Mouse (Mus musculus): Measurements from ENCODE around the gene Ppm1b. TPM values are rescaled to one million over a fixed set of nuclear protein-coding genes. Genes with fewer than 3 reads are reported as not detected.

The Ppm1b gene
- polyA plus RNA-seq, 1 experiment from 2014 or later: 51.5 TPM

- no peak for ATAC-seq
- Histone ChIP-seq H3K27me3 (replicated peaks; ENCODE audit: insufficient read depth, low read length) (no peaks in the 10 kb centered on the region), H3K9me3 (ENCODE audit: low read length) (no peaks in the 10 kb centered on the region), H3K4me1 (ENCODE audit: insufficient read depth, low read depth, low read length) (no peaks in the 10 kb centered on the region), H3K36me3 (ENCODE audit: insufficient read depth, low read length) (no peaks in the 10 kb centered on the region), H3K4me2 (replicated peaks; ENCODE audit: low read depth, low read length) (no peak overlapping the region), H3K9ac (replicated peaks; ENCODE audit: low read depth) (no peak overlapping the region), H3K4me3 (ENCODE audit: low read depth, low read length) (no peak overlapping the region), H3K27ac (ENCODE audit: low read length) (no peak overlapping the region)
- no peak for DNase-seq (ENCODE audit: low spot score)
- 85% methylated on average over 10 of the region's 10 CpGs for WGBS
- TF ChIP-seq CTCF (IDR thresholded peaks at IDR 0.05) (no peak), EP300 (IDR thresholded peaks at IDR 0.05) (no peak)
Observed at GRCm38 (mm10) chr17:85028797-85029196, 72.3 kb downstream of the Ppm1b start.

DNA sequence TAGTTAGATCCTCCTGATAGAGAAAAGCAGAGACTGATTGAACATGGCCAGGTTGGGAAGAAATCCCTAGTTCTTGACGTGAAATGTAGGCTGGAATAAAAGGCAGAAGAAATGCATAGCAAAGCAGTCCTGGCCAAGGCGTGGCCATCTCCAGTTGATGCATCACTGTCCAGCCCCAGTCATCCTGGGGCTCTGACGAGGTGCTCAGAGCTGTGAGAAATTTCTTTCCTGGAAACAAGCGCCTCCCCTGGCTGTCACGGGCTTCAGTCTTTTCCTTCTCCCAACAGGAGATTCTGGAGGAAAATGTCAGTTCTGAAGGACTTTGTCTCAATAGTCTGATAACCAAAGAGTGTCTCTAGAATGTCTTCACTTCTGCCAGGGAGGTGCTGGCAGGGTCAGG, 74.1 kb downstream of the Ppm1b start:
- Histone ChIP-seq H3K27ac (ENCODE audit: low read length) (no peak overlapping the region), H3K4me1 (ENCODE audit: insufficient read depth, low read depth, low read length) (no peaks in the 10 kb centered on the region), H3K36me3 (ENCODE audit: insufficient read depth, low read length) (no peaks in the 10 kb centered on the region), H3K9me3 (ENCODE audit: low read length) (no peaks in the 10 kb centered on the region), H3K9ac (replicated peaks; ENCODE audit: low read depth) (no peak overlapping the region), H3K4me3 (ENCODE audit: low read depth, low read length) (no peak overlapping the region), H3K4me2 (replicated peaks; ENCODE audit: low read depth, low read length) (no peak overlapping the region), H3K27me3 (replicated peaks; ENCODE audit: insufficient read depth, low read length) (no peaks in the 10 kb centered on the region)
- WGBS: 57% methylated on average over 5 of the region's 5 CpGs
- TF ChIP-seq EP300 (IDR thresholded peaks at IDR 0.05) (no peak), CTCF (IDR thresholded peaks at IDR 0.05) (no peak)
- DNase-seq (ENCODE audit: low spot score) (no peak), ATAC-seq (no peak)

DNA sequence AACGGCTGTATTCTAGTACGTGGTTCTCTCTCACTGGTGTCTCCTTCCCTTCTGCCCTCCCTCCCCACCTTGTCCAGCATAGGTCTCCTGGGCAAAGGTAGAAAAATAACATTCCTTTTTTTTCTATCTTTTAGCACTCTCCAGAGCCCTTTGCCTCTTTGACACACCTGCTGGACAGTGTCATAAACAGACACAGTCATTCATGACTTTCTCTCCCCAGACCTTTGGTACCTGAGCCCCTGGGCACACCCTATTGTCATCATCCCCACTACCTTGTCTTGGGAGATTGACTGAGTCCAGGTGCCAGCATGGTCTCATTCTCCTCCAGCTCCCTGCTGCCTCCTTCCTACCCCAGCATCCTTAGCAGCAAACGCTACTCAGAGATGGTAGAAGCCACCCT, 76.5 kb downstream of the Ppm1b start:
- no peaks in the 10 kb centered on the region for H3K9me3 ChIP-seq (ENCODE audit: low read length)
- H3K4me2 ChIP-seq (replicated peaks; ENCODE audit: low read depth, low read length): no peak overlapping the region
- ATAC-seq: no peak
- no peaks in the 10 kb centered on the region for H3K36me3 ChIP-seq (ENCODE audit: insufficient read depth, low read length)
- no peak overlapping the region for H3K4me3 ChIP-seq (ENCODE audit: low read depth, low read length)
- no peak overlapping the region for H3K27ac ChIP-seq (ENCODE audit: low read length)
- no peak for DNase-seq (ENCODE audit: low spot score)
- H3K9ac ChIP-seq (replicated peaks; ENCODE audit: low read depth): no peak overlapping the region
- TF ChIP-seq CTCF (IDR thresholded peaks at IDR 0.05): no peak
- no peak for TF ChIP-seq EP300 (IDR thresholded peaks at IDR 0.05)
- no peaks in the 10 kb centered on the region for H3K4me1 ChIP-seq (ENCODE audit: insufficient read depth, low read depth, low read length)
- WGBS: 71% methylated on average over 3 of the region's 3 CpGs
- no peaks in the 10 kb centered on the region for H3K27me3 ChIP-seq (replicated peaks; ENCODE audit: insufficient read depth, low read length)

- TF ChIP-seq CTCF (IDR thresholded peaks at IDR 0.05): no peak
- no peak for TF ChIP-seq EP300 (IDR thresholded peaks at IDR 0.05)
- H3K4me1 ChIP-seq (ENCODE audit: insufficient read depth, low read depth, low read length): no peaks in the 10 kb centered on the region
- no peak overlapping the region for H3K4me3 ChIP-seq (ENCODE audit: low read depth, low read length)
- H3K9ac ChIP-seq (replicated peaks; ENCODE audit: low read depth): no peak overlapping the region
- no peak overlapping the region for H3K4me2 ChIP-seq (replicated peaks; ENCODE audit: low read depth, low read length)
- no peaks in the 10 kb centered on the region for H3K27me3 ChIP-seq (replicated peaks; ENCODE audit: insufficient read depth, low read length)
- no peaks in the 10 kb centered on the region for H3K9me3 ChIP-seq (ENCODE audit: low read length)
- ATAC-seq (peak; percentile 44; the same call in 1 of the 2 replicates), DNase-seq (ENCODE audit: low spot score) (no peak)
- no peak overlapping the region for H3K27ac ChIP-seq (ENCODE audit: low read length)
- H3K36me3 ChIP-seq (ENCODE audit: insufficient read depth, low read length): no peaks in the 10 kb centered on the region
- WGBS: 35% methylated on average over 11 of the region's 11 CpGs
Observed at GRCm38 (mm10) chr17:85034068-85034467, 77.5 kb downstream of the Ppm1b start.

DNA sequence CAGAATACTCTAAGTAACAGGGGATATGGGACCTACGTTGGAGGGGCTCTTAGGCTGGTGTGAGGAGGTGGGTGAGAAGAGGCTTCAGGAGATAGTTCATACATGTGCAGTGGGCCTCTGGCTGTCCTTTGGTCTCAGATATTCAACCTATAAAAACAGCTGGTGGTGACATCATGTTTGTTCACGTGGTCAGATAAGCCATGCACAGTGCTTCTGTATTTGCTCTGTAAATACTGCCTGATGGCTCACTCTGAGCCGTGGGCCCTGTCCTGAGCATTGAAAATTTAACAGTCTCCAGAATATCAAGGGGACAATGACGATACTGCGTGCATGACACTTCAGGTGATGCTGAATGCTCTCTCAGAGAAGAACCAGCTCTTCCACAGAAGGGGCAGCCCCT, 81.3 kb downstream of the Ppm1b start:
- no peaks in the 10 kb centered on the region for H3K36me3 ChIP-seq (ENCODE audit: insufficient read depth, low read length)
- no peak overlapping the region for H3K27ac ChIP-seq (ENCODE audit: low read length)
- no peak for DNase-seq (ENCODE audit: low spot score)
- 61% methylated on average over 5 of the region's 5 CpGs for WGBS
- no peak overlapping the region for H3K9ac ChIP-seq (replicated peaks; ENCODE audit: low read depth)
- H3K9me3 ChIP-seq (ENCODE audit: low read length): no peaks in the 10 kb centered on the region
- no peak for ATAC-seq
- H3K4me2 ChIP-seq (replicated peaks; ENCODE audit: low read depth, low read length): no peak overlapping the region
- TF ChIP-seq EP300 (IDR thresholded peaks at IDR 0.05) (no peak), CTCF (IDR thresholded peaks at IDR 0.05) (no peak)
- no peak overlapping the region for H3K4me3 ChIP-seq (ENCODE audit: low read depth, low read length)
- H3K4me1 ChIP-seq (ENCODE audit: insufficient read depth, low read depth, low read length): no peaks in the 10 kb centered on the region
- no peaks in the 10 kb centered on the region for H3K27me3 ChIP-seq (replicated peaks; ENCODE audit: insufficient read depth, low read length)

- no peak for DNase-seq (ENCODE audit: low spot score)
- Histone ChIP-seq H3K27me3 (replicated peaks; ENCODE audit: insufficient read depth, low read length) (no peaks in the 10 kb centered on the region), H3K4me3 (ENCODE audit: low read depth, low read length) (no peak overlapping the region), H3K9ac (replicated peaks; ENCODE audit: low read depth) (no peak overlapping the region), H3K36me3 (ENCODE audit: insufficient read depth, low read length) (no peaks in the 10 kb centered on the region), H3K27ac (ENCODE audit: low read length) (no peak overlapping the region), H3K4me1 (ENCODE audit: insufficient read depth, low read depth, low read length) (no peaks in the 10 kb centered on the region), H3K9me3 (ENCODE audit: low read length) (no peaks in the 10 kb centered on the region), H3K4me2 (replicated peaks; ENCODE audit: low read depth, low read length) (no peak overlapping the region)
- WGBS: 79% methylated on average over 4 of the region's 4 CpGs
- TF ChIP-seq EP300 (IDR thresholded peaks at IDR 0.05) (no peak), CTCF (IDR thresholded peaks at IDR 0.05) (no peak)
- ATAC-seq: no peak
Observed at GRCm38 (mm10) chr17:85038311-85038710, 81.8 kb downstream of the Ppm1b start.

GRCm38 (mm10) chr17:85038761-85039160, 82.2 kb downstream of the Ppm1b start:
- ATAC-seq (no peak), DNase-seq (ENCODE audit: low spot score) (no peak)
- Histone ChIP-seq H3K9me3 (ENCODE audit: low read length) (no peaks in the 10 kb centered on the region), H3K27me3 (replicated peaks; ENCODE audit: insufficient read depth, low read length) (no peaks in the 10 kb centered on the region), H3K4me1 (ENCODE audit: insufficient read depth, low read depth, low read length) (no peaks in the 10 kb centered on the region), H3K27ac (ENCODE audit: low read length) (no peak overlapping the region), H3K36me3 (ENCODE audit: insufficient read depth, low read length) (no peaks in the 10 kb centered on the region), H3K4me3 (ENCODE audit: low read depth, low read length) (no peak overlapping the region), H3K9ac (replicated peaks; ENCODE audit: low read depth) (no peak overlapping the region), H3K4me2 (replicated peaks; ENCODE audit: low read depth, low read length) (no peak overlapping the region)
- WGBS: 96% methylated on average over 5 of the region's 5 CpGs
- TF ChIP-seq CTCF (IDR thresholded peaks at IDR 0.05): no peak
- no peak for TF ChIP-seq EP300 (IDR thresholded peaks at IDR 0.05)
